Mouse (Mus musculus) right cerebral cortex, adult 2 months (tissue): ENCODE measurements at regions not wholly inside any gene's neighbourhood (a gene's known extent, or its start where the extent isn't known, plus 50 kb on each side); places are given as distances from the start of the nearest gene placed in this dataset.

Source experiments
- DNase-seq, 2 experiments: peaks; one replicate each; pipeline ENCODE4 v3.0.0; 2021 to 2022; ENCODE audit warnings: low spot score in 2 of 2

GRCm38 (mm10) chr10:54601993-54602392, 525.6 kb upstream of the Man1a start:
- no peak for DNase-seq

- no peak for DNase-seq
These were observed 518.7 kb upstream of the Man1a start for GRCm38 (mm10) chr10:54595072-54595471.

- peak in 1 of 2 experiments; percentile 17 for DNase-seq
These were observed 482.2 kb upstream of the Man1a start for GRCm38 (mm10) chr10:54558636-54559035.

GRCm38 (mm10) chr10:54551734-54552397, 475.5 kb upstream of the Man1a start:
- DNase-seq, result peak; percentile 12 to 32

GRCm38 (mm10) chr10:54550665-54551064, 474.3 kb upstream of the Man1a start:
- DNase-seq, result no peak

- DNase-seq, result no peak
These were observed 472.6 kb upstream of the Man1a start for GRCm38 (mm10) chr10:54548977-54549376.

- DNase-seq, result no peak
These were observed 472.1 kb upstream of the Man1a start for GRCm38 (mm10) chr10:54548526-54548925.

GRCm38 (mm10) chr10:54532581-54532980, 456.2 kb upstream of the Man1a start:
- DNase-seq, result no peak

- no peak for DNase-seq
These were observed 434.4 kb upstream of the Man1a start for GRCm38 (mm10) chr10:54510776-54511175.

GRCm38 (mm10) chr10:54509766-54510165, 433.4 kb upstream of the Man1a start:
- no peak for DNase-seq
